Mouse (Mus musculus): ENCODE measurements at regions not wholly inside any gene's neighbourhood (a gene's known extent, or its start where the extent isn't known, plus 50 kb on each side); places are given as distances from the start of the nearest gene placed in this dataset.
"Not testable (repeated sequence)": the region's sequence is repeated elsewhere in the genome, so short reads cannot be mapped to it uniquely, and the experiment has no call there.

DNA sequence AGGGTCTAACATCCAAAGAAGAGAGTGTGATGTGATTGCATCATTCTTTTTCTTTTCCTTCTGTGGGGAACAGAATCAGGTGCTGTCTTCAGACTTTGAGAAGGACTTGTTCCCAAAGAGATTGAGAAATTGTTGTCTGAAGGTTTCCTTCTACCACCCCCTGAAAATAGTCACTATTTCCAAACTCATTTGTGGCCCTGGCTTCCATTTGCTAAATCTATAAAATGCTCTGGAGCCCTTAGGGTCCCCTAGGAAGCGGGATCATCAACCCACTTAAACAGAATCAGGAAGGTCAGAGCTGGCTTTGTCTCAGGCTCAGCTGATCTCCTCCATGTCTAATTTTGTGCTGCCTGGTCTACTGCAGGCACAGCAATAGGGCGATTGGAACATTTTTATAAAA lies 70.1 kb downstream of the Dact2 start:
- H3K27ac ChIP-seq (ENCODE audit: insufficient read depth, low read length), result no peak overlapping the region

DNA sequence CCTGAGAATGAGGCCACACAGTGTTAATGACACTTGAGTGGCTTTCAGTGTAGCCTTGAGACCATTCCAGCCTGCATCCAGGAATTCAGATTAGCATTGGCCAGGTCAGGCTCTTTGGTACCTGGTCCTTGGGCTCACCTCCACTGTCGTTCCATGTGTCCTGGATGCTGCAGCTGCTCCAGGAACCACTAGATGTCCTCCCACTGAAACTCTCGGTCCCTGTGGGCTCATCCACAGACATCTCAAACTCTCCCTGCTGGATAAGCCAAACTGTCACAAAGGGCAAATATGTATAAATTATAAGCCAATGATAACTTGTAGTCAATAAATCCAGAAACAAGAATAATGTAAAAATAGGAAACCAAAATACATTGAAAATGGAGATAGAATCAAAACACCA lies 67.7 kb upstream of the Gm7358 start:
- H3K9me3 ChIP-seq (replicated peaks; ENCODE audit: control insufficient read depth, insufficient read depth, low read length, poor library complexity, severe bottlenecking); H3K36me3 ChIP-seq (ENCODE audit: control insufficient read depth, insufficient read depth, low read length, poor library complexity, severe bottlenecking); H3K27me3 ChIP-seq (ENCODE audit: control insufficient read depth, insufficient read depth, low read length, poor library complexity, severe bottlenecking); H3K9ac ChIP-seq (ENCODE audit: low read depth, poor library complexity, severe bottlenecking); H3K27ac ChIP-seq (ENCODE audit: insufficient read depth, low read length); H3K4me3 ChIP-seq (ENCODE audit: low read depth, low read length); H3K4me1 ChIP-seq (ENCODE audit: control insufficient read depth, insufficient read depth, low read length): not testable (repeated sequence)
- TF ChIP-seq CTCF (IDR thresholded peaks at IDR 0.05; ENCODE audit: low read depth, low read length), result peak; percentile 45

More for the DNA sequence above, 70.1 kb downstream of the Dact2 start:
- no peaks in the 10 kb centered on the region for H3K4me1 ChIP-seq (ENCODE audit: control insufficient read depth, insufficient read depth, low read length)
- no peak overlapping the region for H3K4me3 ChIP-seq (ENCODE audit: low read depth, low read length)
- no peak overlapping the region for H3K9ac ChIP-seq (ENCODE audit: low read depth, poor library complexity, severe bottlenecking)
- TF ChIP-seq CTCF (IDR thresholded peaks at IDR 0.05; ENCODE audit: low read depth, low read length), result no peak
- no peak for TF ChIP-seq POLR2A (IDR thresholded peaks at IDR 0.05; ENCODE audit: insufficient read depth, low read length)
- no peak for TF ChIP-seq EP300 (IDR thresholded peaks at IDR 0.05; ENCODE audit: insufficient read depth, low read depth, low read length)
- H3K9me3 ChIP-seq (replicated peaks; ENCODE audit: control insufficient read depth, insufficient read depth, low read length, poor library complexity, severe bottlenecking), result no peaks in the 10 kb centered on the region
- no peaks in the 10 kb centered on the region for H3K27me3 ChIP-seq (ENCODE audit: control insufficient read depth, insufficient read depth, low read length, poor library complexity, severe bottlenecking)
- no peaks in the 10 kb centered on the region for H3K36me3 ChIP-seq (ENCODE audit: control insufficient read depth, insufficient read depth, low read length, poor library complexity, severe bottlenecking)

DNA sequence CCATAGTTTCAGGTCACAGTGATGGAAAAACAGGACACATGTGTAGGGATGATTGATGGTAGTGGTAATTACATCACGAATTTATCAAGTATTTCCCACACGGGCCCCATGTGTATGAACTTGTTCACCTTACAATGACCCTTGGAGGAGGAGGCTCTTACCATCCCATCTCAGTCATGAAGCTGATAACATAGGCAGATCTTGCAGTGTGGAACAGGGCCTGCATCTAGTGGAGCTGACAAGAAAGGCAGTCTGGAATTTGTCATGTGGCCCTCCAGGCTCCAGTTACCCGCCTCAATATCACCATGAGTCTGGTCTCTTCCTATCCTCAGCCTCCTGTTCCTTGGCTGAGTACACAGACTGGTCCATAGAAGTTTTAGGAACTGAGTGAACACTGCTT lies 59.5 kb upstream of the Gm7358 start:
- H3K4me3 ChIP-seq (ENCODE audit: low read depth, low read length), result no peak overlapping the region
- TF ChIP-seq CTCF (IDR thresholded peaks at IDR 0.05; ENCODE audit: low read depth, low read length) (no peak), POLR2A (IDR thresholded peaks at IDR 0.05; ENCODE audit: insufficient read depth, low read length) (no peak), EP300 (IDR thresholded peaks at IDR 0.05; ENCODE audit: insufficient read depth, low read depth, low read length) (no peak)
- no peak overlapping the region for H3K9ac ChIP-seq (ENCODE audit: low read depth, poor library complexity, severe bottlenecking)
- no peak overlapping the region for H3K27ac ChIP-seq (ENCODE audit: insufficient read depth, low read length)
- H3K9me3 ChIP-seq (replicated peaks; ENCODE audit: control insufficient read depth, insufficient read depth, low read length, poor library complexity, severe bottlenecking), result no peaks in the 10 kb centered on the region
- H3K27me3 ChIP-seq (ENCODE audit: control insufficient read depth, insufficient read depth, low read length, poor library complexity, severe bottlenecking), result no peaks in the 10 kb centered on the region
- H3K36me3 ChIP-seq (ENCODE audit: control insufficient read depth, insufficient read depth, low read length, poor library complexity, severe bottlenecking), result no peaks in the 10 kb centered on the region
- H3K4me1 ChIP-seq (ENCODE audit: control insufficient read depth, insufficient read depth, low read length), result no peaks in the 10 kb centered on the region

DNA sequence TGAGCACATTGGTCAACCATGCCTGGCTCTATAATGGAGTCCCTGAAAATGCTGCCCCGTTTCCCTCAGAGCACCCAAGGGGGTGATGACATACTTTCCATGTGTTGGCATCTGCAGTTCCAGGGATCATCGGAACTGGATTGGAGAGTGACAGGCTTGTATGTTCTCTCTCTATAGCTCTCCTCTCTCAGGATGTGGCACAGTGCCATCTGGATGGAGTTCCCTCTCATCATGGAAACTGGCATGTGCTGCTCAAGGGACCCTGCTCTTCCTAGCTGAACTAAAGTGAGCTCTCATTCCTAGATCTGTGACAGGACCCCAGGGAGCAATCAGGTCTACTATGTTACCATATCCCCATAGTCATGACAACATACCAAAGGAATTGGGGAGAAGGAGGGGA lies 56.9 kb upstream of the Gm7358 start:
- H3K27me3 ChIP-seq (ENCODE audit: control insufficient read depth, insufficient read depth, low read length, poor library complexity, severe bottlenecking), result no peaks in the 10 kb centered on the region
- TF ChIP-seq EP300 (IDR thresholded peaks at IDR 0.05; ENCODE audit: insufficient read depth, low read depth, low read length) (no peak), CTCF (IDR thresholded peaks at IDR 0.05; ENCODE audit: low read depth, low read length) (no peak), POLR2A (IDR thresholded peaks at IDR 0.05; ENCODE audit: insufficient read depth, low read length) (no peak)
- no peaks in the 10 kb centered on the region for H3K36me3 ChIP-seq (ENCODE audit: control insufficient read depth, insufficient read depth, low read length, poor library complexity, severe bottlenecking)
- no peak overlapping the region for H3K4me3 ChIP-seq (ENCODE audit: low read depth, low read length)
- no peaks in the 10 kb centered on the region for H3K9me3 ChIP-seq (replicated peaks; ENCODE audit: control insufficient read depth, insufficient read depth, low read length, poor library complexity, severe bottlenecking)
- H3K4me1 ChIP-seq (ENCODE audit: control insufficient read depth, insufficient read depth, low read length), result no peaks in the 10 kb centered on the region
- H3K9ac ChIP-seq (ENCODE audit: low read depth, poor library complexity, severe bottlenecking), result no peak overlapping the region
- no peak overlapping the region for H3K27ac ChIP-seq (ENCODE audit: insufficient read depth, low read length)

DNA sequence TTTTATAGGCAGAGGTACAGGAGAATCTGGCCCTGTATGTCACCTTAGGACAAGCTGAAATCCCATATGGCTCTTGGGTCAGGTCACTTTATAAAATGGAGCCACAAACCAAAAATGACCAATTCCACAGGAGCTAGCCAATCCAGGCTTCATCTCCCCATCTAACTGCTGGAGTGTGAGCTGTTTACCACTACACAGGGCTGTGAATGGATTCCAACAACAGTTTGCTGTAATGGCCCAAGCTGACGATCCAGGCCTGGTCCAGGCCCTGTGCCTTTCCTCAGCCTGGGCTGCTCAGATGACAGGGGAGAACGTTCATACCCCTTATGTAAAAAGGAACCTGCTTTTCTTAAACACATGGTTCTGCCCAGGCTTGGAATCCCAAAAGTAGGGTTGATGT lies 55.5 kb upstream of the Gm7358 start:
- H3K36me3 ChIP-seq (ENCODE audit: control insufficient read depth, insufficient read depth, low read length, poor library complexity, severe bottlenecking), result no peaks in the 10 kb centered on the region
- TF ChIP-seq EP300 (IDR thresholded peaks at IDR 0.05; ENCODE audit: insufficient read depth, low read depth, low read length), result no peak
- H3K4me1 ChIP-seq (ENCODE audit: control insufficient read depth, insufficient read depth, low read length), result no peaks in the 10 kb centered on the region
- no peak overlapping the region for H3K9ac ChIP-seq (ENCODE audit: low read depth, poor library complexity, severe bottlenecking)
- H3K9me3 ChIP-seq (replicated peaks; ENCODE audit: control insufficient read depth, insufficient read depth, low read length, poor library complexity, severe bottlenecking), result no peaks in the 10 kb centered on the region
- no peak overlapping the region for H3K4me3 ChIP-seq (ENCODE audit: low read depth, low read length)
- no peak overlapping the region for H3K27ac ChIP-seq (ENCODE audit: insufficient read depth, low read length)
- H3K27me3 ChIP-seq (ENCODE audit: control insufficient read depth, insufficient read depth, low read length, poor library complexity, severe bottlenecking), result no peaks in the 10 kb centered on the region

DNA sequence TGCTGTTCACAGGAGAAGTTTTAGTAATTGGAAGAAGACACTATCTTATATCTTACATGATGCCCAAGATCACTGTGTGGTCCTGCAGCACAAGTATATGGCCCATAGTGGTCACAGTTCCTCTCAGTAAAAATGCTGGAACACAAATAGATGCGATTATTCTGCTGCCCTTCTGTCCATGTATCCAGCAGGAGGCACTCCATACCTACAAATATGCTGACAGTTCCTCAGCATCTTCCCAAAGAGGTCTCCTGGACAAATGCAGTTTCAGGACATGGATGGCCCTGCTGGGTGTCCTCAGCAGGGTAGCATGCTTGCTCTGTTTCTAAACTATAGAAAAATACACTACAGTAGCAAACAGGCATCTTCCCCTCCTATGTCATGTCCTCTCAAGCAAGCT lies 52.4 kb upstream of the Gm7358 start:
- not testable (repeated sequence) for H3K36me3 ChIP-seq (ENCODE audit: control insufficient read depth, insufficient read depth, low read length, poor library complexity, severe bottlenecking); H3K4me1 ChIP-seq (ENCODE audit: control insufficient read depth, insufficient read depth, low read length); H3K9ac ChIP-seq (ENCODE audit: low read depth, poor library complexity, severe bottlenecking); H3K4me3 ChIP-seq (ENCODE audit: low read depth, low read length); H3K27me3 ChIP-seq (ENCODE audit: control insufficient read depth, insufficient read depth, low read length, poor library complexity, severe bottlenecking); H3K27ac ChIP-seq (ENCODE audit: insufficient read depth, low read length); H3K9me3 ChIP-seq (replicated peaks; ENCODE audit: control insufficient read depth, insufficient read depth, low read length, poor library complexity, severe bottlenecking)

Measured in ES-Bruce4 (cell line).